Mouse (Mus musculus) adrenal gland, postnatal 10 days (tissue): ENCODE data around the gene Fut1. TPM values are rescaled to one million over a fixed set of nuclear protein-coding genes. Genes with fewer than 3 reads are reported as not detected.
A peak's percentile ranks its signal among the peaks of the same experiment; 100 is the strongest.
"Not testable (repeated sequence)": the region's sequence is repeated elsewhere in the genome, so short reads cannot be mapped to it uniquely, and the experiment has no call there.

Source experiments
- DNase-seq: peaks from one replicate; pipeline ENCODE4 v3.0.0; 2021; ENCODE audit warnings: mixed read lengths
- total RNA-seq, 2 experiments: library from RNA; stranded (reverse); gene quantifications; 2 replicates each; pipeline ENCODE4 v1.2.3; 2021

Gene Fut1
- total RNA-seq, 2 experiments from 2014 or later, result 0.21 TPM; not detected in 1

DNA sequence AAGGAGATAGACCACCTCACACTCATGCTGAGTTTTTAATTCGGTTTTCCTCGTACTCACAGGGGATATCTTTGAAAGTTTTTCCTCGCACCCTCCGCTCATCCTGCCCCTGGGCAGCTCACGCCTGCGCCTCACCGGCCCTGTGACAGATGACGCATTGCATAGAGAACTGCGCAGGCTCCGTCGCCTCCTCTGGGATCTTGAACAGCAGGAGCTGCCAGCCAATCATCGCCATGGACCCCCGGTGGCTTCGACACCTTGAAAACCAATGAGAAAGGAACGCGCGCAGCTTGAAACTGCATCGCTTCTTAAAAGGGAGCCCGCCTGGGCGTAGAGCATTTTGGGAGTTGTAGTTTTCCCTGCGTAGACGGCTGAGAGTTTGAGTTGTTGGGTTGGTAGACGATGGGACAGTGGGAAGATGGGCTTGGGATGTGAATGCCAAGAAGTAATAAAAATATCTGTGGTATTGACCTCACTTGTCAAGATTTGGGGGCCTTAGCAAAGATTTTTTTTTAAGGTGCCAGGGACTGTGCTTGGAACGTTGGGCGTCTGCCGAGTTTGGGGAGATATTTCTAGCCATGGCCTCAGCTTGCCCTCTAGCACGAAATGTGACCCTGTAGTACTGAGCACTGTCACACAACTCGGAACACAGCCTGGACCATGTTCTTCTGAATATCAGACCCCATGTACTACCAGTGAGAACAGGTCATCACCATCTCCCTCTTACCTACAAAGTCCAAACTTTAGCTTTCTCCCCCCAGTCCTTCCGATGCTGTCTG is 21.7 kb downstream of the Fut1 start:
- DNase-seq, result peak; percentile 92

DNA sequence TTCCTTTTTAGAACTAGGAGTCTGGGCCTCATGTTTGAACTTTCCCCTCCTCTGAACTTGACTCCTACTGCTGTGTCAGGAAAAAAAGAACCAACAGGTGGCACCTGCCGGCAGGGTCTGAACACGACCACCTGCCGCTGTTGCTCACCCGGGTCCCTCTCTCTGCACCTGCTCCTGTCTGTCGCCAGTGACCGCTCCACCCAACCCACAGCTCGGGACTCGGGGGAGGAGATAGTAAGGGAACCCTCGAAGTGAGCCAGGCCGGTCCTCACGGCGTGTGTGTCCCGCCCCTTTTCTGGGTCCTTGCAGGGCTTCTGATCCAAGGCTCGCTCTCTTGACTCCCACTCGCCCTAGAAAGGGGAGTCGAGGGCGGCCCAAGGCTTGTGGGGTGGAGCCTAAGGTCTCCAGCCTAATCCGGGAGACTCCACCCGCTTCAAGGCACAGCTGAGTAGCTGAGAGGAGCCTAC is 22.5 kb downstream of the Fut1 start, which contains the start of gene Mamstr:
TSS of gene Mamstr (plus strand) at position 417 of the 467 bp plus-strand sequence.
- no peak for DNase-seq

DNA sequence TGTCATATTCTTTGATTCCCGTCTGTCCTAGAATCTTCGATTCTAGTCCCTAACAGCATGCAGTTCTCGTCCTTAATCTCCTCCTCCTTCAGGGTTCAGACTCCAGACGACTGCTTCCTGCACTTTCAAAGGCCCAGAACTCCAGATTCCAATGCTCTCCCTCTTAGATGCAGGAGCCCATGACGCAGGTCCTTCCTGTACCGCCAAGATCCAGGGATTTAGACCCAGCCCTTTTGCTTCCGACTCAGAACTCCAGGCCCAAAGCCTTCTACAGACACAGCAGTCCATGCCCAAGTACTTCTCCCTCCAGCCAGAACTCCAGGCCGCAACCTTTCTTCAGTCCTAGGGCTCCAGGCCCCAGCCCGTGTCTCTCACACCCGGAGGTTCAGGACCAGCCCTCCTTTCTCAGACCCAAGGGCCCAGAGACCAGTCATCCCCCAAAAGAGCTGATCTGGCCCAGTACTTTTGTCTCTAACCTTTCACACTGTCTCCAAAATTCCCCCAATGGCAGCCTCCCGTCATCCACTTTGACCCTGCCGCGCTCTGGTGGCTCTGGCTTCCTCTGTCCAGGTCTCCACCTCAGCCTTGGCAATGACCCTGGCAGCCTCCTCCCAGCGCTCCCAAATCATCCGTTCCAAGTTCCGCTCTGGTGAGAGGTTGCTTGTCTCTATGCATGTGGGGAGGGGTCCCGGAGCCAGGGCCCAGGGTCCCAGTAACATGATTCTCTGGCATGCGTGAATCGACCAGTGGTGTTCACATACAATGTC is 23.3 kb downstream of the Fut1 start:
- peak; percentile 32 for DNase-seq

DNA sequence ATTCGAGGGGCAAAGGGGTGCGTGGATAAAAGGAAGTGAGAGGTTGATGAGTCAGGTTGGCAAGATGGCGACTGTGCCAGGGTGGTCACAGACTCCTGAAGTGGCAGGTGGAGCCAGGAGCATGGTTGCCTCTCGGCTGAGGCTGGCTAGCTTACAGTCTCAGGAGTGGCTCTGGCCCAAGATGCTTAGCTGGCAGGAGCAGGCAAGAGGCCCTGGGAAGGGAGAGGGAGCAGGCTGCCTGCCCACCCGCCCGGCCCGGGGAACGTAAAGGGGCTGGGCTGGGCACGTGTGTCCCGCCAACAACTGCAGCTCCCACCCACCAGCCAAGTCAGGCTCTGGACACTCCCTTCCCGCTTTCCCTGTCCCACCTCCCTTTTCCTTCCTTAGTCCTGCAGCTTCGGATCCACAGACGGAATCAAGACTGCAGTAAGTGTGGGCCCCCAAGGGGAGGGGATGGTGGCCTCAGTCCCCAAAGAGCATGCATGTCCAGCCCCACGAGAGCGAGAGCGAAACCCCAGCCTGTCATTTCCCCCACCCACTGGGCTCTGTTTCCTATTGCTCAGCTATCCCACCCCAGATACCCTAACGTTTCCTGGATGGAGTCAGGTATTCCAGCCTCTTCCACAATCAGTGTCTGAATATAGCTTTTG is 24.4 kb downstream of the Fut1 start:
- DNase-seq, result peak; percentile 52

DNA sequence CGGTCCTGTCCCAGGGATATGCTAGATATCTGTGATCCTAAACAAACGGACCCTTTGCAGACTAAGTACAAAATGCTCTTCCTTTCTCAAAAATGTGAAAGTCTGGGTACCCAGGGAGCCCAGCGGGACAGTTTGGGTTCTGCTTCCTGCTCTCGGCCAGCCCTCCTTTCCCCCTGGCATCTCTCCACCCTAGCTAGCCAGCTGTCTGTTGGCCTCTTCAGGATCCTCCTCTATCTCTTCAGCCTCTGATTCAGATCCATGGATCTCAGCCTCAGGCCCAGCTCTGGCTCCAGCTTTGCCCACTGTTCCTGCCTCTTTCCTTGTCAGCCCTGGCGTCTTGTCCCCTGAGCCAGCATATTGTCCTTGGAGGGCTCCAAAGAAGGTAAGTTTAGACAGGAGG is 25.0 kb downstream of the Fut1 start:
- DNase-seq, result no peak

DNA sequence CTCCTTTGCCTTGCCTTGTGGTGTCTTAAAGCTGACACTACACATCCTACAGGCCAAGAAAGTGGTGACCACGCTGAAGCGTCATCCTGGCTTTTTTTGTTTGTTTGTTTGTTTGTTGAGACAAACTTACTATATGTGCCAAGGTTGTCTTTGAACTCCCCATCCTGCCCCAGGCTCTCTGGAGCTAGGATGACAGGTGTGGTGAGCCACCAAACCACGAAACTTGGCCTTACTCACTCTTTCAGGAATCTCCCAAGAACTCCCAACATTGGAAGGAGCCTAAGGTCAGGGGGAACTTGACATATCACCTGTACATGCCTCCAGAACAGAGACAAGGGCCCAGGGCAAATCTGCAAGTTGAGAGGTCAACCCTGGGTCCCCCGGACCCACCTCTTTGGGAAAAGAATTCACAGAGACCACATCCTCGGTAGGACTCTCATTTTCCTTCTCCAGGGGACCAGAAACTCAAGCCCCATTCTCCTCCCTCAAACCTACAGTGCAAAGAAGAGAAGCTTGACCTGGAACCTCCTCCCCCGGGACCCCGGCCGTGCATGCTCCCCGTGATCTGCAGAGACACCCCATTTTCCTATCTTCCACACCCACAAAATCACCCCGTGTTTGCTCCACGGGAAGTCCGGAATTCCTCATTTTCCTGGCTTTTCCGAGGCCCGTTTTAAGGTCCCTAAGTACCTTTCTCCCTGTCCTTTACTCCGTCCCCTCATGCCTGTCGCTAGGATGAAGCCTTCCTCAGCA is 25.6 kb downstream of the Fut1 start:
- no peak for DNase-seq

DNA sequence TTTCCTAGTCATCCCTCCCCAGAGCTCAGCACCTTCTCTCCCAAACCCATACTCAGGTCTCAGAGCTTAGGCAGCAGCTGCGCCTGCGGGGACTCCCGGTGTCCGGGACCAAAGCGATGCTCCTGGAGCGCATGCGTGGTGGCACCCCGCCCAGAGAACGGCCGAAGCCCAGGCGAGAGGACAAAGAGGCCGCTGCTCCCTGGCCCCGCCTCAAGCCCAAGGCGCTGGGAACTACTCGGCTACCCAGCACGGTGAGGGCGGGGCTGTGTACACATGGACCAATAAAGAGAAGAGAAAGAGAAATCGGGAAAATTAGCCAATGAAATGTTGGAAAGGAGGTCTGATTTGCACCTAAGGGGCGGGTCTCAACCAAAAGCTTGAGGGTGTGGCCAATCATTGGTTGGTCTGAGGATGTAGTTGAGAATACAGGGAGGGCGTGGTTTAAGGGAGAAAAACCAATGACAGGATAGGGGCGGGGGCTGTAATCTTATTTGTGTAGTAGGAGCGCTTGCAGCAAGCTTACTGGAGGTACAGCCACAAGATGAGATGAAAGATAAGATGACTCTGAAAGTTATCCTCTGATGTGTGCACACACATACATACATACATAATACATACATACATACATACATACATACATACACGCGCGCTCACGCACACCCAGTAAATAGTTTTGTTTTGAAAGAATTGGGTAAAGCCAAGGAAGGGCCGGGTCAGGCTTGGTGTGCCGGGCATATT is 26.5 kb downstream of the Fut1 start:
- DNase-seq, result peak; percentile 96

DNA sequence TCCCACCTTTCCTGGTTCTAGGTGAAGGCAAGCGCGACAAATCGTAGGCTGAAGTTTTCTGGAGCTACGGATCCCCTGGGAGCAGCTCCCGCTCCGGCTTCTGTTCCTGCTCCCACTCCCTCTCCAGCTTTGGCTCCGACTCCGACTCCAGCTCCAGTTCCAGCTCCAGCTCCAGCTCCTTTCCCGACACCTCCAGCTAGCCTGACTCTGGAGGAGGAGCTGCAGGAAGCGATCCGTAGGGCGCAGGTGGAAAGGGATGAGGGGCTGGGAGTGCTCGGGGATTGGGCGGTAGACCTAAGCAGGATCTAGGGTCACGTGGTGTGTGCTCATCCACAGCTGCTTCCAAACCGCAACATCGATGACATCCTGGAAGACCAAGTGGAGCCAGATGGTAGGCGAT is 27.1 kb downstream of the Fut1 start:
- DNase-seq, result peak; percentile 56

DNA sequence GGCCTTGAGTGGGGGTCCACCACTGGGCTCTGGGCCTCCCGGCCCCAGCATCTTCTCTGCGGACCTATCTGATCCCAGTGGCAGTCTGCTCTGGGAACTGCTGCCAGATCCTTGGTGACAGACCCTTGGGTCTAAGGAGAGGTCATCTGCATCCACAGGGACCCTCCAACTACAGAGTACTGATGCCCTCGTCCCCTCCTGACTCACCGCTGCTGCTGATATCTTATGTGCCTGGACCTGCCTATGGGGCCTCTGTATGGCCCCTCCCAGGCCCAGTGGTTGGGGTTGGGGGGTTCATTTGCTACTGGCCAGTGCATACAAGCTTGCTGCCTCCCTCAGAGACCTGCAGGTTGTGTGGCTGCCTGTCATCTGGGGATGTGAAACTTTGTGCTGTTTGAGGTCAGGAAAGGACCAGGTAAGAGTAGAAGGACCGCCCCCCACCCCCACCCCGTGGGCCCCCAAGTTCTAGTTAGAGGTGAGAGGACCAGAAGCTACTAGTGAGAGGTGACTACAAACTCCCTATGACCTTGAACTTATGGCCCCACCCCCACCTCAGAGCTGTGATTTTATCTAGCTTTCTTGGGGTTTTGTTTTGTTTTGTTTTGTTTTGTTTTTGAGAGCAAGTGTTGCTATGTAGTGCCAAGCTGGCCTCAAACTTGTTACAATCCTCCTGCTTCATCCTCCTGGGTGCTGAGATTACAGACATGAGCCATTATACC is 27.9 kb downstream of the Fut1 start:
- DNase-seq, result no peak

DNA sequence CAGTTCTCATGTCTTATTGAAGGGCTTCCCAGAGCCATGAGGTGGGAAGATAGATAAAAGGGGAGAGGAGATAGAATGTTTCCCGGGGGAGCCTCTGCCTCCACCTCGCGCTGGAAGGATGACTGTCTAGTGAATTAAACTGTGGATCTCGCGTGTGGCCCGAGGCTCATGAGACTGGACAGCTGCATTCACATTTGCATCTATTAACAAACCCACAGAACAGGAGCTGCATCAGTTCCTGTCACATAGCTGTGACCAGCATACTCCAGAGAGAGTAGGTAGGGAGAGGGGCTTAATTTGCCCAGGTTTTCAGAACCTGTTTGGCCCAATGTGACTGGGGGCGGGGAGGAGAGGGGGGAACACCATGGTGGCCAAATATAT is 28.5 kb downstream of the Fut1 start:
- no peak for DNase-seq

DNA sequence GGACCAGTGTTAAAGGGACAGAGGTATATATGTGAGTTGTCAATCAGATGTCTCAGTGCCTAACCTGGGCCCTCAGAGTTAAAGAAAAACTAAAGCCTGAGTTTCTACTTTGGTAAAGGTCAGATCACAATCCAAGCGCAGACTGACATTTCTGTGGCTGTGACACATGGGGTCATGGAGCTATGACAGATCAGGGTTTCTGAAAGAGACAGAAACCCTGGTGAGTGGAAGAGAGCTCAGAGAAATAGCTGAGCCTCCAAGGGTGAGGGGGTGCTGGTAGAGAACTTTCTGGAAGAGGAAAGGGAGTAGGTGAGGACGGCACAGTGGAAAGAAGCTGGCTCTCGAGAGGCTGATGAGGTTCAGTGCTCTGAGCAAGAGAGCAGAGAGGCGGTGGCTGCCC is 29.6 kb downstream of the Fut1 start:
- no peak for DNase-seq

DNA sequence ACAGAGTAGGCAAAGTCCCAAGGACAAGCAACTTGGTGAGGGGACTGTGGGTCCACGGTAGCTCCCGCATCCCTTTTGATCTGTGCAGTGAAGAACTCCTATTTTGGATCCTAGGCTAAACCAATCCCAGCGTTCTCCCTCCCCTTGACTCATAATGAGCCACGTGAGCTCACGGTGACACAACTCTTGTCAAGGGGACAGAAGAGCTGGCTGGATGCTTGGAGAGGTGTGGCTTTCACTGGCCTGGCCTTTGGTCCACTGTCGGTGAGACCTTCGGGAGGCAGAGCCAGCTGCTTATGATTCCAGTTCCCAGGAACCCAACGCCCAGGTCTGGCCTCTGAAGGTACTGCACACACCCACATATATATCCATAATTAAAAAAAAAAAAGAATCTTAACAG is 32.3 kb downstream of the Fut1 start:
- peak; percentile 66 for DNase-seq

DNA sequence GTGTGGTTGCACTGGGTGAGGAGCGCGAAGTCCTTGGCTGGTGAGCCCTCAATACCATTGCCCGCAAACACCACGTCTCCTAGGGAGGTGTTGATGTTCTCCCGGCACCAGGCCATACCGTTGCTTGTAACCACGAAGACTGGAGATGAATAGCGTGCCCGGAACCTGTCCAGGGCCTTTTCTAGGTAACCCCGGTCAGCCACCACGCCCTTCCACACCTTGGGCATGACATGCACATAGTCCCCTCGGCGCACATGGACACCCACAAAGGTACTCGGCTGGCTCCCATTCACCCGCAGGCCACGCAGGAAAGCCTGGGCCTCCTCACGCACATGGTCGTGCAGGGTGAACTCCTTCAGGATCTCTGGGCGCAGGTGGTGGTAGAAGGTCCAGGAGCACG is 33.4 kb downstream of the Fut1 start:
- DNase-seq, result not testable (repeated sequence)

DNA sequence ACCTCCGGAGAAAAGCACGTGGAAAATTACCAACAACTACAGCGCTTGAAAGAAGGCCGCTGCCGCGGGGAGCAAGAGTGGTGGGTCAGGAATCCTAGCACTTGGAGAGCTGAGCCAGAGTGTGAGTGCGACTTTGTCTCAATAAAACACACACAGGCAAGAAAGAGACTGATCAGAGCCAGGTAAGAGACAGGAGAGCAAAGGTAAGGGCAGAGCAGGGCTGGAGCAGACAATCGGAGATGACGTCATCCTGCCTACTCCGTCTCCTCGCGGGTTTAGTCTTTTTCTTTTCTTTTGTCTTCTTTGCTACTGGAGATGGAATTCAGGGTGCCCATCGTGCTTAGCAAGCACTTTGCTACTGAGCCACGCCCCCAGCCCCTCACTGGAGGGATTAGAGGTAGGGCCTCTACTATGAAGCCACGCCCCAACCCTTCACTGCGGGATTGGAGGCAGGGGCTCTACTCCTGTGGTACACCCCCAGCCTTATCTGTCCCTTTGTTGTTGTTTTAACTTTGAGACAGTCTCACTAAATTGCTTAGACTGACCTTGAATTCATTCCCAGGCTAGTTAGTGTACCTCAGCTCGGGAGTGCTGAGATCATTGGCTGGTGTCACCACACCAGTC is 37.4 kb downstream of the Fut1 start:
- DNase-seq, result no peak

DNA sequence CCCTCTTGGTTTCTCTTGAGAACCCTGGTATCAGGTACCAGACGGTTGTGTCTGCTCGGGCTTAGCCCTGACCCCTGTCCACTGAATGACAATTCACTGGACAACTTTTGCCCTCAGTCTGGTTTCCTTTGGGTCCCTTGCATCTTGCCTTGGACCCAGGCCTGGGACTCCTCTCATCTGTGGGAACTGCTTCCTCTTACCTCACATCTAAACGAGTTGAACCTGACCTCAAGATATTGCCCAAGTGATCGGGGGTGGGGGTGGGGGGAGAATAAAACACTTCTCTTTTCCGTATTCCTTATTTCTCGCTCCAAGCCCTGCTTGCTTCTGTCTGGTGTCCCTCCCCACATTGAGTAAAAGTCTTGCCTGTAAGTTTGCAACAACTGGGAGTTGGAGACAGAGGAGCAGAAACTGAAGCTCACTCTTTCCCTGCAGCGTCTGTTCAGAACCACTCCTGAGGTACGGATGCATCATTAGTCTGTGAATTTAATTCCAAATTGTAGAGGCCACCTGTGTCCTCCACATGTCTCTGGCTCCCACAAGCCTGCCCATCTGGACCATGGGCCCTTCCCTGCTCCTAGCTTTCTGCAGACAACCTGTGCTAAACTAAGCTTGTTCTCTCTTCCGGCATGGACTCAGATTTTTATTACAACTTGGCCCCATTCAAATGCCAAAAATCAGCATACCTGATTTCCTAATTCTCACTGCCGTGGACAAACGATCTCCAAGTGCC is 43.8 kb downstream of the Fut1 start:
- DNase-seq, result no peak

DNA sequence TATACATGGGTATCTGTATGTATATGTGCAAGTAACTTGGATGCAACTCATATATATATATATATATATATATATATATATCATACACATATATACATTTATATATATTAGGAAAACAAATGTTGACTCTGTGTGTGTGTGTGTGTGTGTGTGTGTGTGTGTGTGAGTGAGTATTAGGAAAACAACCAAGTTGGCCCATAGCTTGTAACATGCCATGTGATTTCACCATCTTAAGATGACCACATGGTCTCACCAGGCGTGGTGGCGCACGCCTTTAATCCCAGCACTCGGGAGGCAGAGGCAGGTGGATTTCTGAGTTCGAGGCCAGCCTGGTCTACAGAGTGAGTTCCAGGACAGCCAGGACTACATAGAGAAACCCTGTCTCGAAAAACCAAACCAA is 44.6 kb downstream of the Fut1 start:
- DNase-seq, result not testable (repeated sequence)

DNA sequence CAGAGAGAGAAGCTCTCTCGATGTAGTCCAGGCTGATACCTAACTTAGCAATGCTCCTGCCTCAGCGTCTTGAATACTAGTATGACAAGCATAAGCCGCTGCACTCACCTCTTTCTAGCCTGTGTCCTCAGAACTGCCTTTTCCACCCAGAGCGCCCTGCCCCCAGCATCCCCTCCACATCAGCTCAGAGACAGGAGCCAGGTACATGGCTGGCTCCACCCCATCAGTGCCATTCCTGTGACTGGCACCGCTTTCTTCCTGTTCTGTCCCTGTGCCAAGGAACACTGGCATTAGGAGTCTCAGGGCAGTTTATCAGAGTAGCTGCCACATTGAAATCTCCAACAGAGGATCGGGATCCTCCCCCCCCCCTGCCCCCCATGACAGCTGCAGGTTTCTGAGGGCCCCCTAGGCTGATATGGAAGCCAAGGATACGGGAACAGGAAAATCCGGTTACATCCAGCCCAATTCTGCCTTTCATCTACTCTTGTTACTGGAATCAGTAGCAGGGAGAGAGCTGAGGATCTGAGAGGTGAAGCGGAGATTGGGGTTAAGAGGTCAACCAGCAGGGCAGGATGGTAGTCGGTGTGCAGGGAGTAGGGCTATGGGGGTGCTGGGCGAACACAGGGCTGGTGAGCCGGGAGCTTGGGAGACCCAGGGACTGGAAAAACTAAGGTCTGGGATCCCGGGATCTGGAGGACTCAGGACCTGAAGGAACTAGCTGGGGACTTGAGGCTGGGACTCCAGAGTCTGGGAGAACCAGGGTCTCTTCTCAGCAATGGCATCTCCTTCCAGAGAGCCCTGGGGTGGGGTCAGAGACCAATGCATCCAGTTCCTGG is 48.4 kb downstream of the Fut1 start:
- no peak for DNase-seq

DNA sequence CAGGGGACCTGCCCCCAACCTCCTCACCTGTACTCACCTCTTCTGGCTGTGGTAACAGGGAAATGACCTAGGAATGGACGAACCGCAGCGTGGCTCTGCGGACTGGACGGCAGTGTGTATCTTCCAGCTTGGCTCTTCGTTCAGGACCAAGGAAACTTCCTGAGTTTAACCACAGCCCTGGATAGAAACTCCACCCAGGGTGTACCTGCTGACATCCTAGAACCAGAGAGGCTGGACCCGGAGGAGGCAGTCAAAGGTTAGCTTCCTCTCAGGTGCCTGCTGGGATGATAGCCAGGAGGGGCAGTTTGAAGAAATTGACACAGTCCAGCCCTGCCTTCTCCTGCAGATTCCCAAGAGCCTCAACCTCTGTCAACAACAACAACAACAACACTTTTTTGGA is 49.1 kb downstream of the Fut1 start, which contains the start of gene Fut2:
TSS of gene Fut2 (minus strand) at position 234 of the 400 bp plus-strand sequence.
- DNase-seq, result no peak

DNA sequence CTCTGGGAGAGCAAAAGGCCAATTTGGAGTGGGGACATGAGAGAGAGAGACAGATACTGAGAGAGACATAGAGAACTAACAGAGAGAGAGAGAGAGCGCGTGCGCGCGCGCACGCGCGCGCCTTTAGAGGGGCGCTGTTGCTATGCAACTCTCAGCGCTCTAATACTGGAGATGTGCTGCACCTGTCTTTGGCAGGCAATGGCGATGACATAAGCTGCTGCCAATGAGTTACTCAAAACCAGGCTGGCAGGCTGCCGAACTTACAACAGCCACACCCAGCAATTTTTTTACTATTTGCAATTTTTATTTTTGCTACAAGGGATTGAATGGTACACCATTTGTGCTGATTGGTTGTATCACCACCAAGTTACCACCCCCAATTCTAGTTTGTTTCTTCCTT is 50.7 kb downstream of the Fut1 start:
- no peak for DNase-seq
